Mouse (Mus musculus): ENCODE data around the gene Wfdc13.

Wfdc13 gene

GRCm38 (mm10) chr2:164684807-164685206 is at the start of gene Wfdc13:
Gene Wfdc13, plus strand, starts transcription at chr2:164685107.
- in situ Hi-C loops (cut with MseI, MboI) = no loop called here

- in situ Hi-C loops (cut with MseI, MboI) = no loop called here
These were observed 49.6 kb upstream of the Wfdc13 start for GRCm38 (mm10) chr2:164635266-164635665.

DNA sequence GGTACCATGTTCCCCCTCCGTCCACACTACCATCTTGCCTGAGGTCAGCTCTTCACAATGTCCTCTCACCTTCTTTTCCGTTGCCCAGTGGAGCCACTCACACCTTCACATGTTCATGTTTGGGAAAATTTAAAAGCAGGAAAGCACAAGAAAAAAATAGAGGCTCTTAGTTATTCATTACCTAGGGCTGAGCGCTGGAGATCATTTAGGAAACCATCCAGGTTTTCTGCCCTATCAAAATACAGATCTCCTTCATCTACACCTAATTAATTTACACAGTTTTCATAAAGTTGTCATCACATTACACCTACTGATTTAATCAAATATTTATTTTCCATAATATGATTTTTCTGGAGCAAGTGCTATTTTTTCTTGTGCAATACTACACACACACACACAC is 46.2 kb upstream of the Wfdc13 start, which contains the start of gene Wfdc16:
TSS of gene Wfdc16 (minus strand) at position 101 of the 400 bp plus-strand sequence.
- in situ Hi-C loops (cut with MseI, MboI) = no loop called here

- in situ Hi-C loops (cut with MseI, MboI) = no loop called here
These were observed 43.8 kb upstream of the Wfdc13 start for GRCm38 (mm10) chr2:164641129-164641528.

DNA sequence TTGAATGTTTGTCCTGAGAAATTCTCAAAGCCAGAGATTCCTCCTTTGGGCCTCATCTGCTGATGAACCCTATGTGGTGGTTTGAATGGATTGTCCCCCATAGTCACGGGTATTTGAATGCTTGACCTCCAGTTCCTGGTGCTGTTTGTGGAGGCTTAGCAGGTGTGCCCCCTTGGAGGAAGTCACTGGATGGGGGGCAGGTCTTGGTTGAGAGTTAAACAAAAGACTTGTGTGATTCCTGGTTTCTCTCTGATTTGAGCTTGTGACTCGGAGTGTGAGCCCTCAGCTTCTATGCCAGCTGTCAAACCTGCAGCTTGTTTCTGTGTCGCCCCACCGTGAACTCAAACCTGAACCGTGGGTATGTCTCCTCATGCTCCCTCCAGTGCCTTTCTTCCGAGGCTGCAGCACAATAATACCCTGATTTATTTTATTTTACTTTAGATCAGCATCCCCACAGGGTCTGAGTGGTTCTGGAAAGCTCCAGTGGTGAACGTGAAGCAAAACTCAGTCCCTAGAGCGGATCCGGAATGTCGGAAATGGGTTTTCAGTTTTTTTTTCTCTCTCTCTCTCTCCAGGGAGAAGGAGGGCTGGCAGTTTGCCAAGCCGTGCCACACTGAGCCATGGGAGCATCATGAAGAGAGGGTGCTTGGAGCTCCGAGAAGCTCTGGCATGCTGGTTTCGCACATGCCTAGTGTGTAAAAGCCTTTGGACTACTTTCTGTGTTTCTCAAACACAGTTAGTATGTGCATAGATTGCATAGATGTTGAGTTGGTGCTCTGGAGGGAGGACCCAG is 42.8 kb upstream of the Wfdc13 start:
- in situ Hi-C loops (cut with MseI, MboI) = no loop called here

DNA sequence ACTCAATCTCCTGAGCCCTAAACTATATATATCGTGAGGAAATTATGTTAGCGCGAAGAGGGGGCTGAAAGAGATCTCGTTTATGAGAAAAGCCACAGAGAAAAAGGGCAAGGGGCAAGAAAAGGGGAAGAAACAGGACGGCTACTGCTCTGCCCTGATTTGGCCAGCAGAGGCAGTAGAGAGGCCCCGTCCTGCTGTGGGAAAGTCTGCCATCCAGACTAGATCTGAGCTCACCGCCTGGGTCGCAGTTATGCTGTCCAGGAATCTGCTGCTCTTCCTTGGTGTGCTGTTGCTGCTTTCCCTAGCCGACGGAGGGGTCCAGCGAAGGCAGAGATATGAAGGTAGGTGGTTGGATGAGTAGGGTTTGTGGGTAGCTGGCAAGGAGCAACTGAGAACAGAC is 29.0 kb upstream of the Wfdc13 start, which contains the start of gene Wfdc10:
TSS of gene Wfdc10 (plus strand) at position 189 of the 400 bp plus-strand sequence.
- in situ Hi-C loops (cut with MseI, MboI) = no loop called here

DNA sequence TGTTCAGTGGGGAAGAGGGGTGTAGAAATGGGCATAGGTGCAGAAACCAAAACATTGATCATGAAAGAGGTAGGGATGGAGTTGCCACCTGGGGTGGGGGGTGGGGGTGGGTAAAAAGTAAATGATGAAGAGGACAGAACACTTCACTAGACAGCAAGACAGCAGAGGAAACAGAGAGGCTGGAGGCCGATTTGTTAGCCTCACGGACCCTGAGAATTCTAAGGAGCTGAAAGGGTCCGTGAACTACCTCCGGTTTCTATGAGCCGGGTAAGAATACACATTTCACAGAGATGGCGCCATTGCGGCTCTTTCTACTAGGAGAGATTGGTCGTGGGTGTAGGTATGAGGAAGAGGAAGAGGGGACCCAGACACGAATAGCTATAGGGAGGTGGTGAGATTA is 28.4 kb upstream of the Wfdc13 start, which contains the start of gene Wfdc9:
TSS of gene Wfdc9 (minus strand) at position 101 of the 400 bp plus-strand sequence.
- in situ Hi-C loops (cut with MseI, MboI) = no loop called here

DNA sequence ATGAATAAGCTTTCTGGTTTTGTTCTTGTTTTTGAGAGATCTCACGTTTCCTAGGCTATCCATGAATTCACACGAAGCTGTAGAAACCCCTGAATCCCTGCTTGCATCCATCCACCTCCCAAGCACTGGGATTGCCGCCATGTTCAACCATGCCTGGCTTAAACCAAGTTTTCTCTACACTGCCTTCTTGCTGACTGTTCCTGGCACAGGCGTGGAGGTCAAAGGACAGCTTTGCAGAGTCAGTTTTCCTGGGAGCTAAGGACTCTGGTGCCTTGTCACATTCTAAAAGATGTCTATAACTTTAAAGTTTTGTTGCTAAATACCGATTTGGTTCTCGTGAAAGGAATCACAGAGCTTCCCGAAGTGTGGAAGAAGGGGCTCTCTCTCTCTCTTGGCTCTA is 20.1 kb upstream of the Wfdc13 start:
- in situ Hi-C loops (cut with MseI, MboI) = no loop called here

- in situ Hi-C loops (cut with MseI, MboI) = loop anchor here in 1 of 2 experiments (10.0 kb wide), 1 partner anchor 55 kb away; no protein-coding TSS in a partner anchor
These were observed 14.6 kb upstream of the Wfdc13 start for GRCm38 (mm10) chr2:164670261-164670660.

DNA sequence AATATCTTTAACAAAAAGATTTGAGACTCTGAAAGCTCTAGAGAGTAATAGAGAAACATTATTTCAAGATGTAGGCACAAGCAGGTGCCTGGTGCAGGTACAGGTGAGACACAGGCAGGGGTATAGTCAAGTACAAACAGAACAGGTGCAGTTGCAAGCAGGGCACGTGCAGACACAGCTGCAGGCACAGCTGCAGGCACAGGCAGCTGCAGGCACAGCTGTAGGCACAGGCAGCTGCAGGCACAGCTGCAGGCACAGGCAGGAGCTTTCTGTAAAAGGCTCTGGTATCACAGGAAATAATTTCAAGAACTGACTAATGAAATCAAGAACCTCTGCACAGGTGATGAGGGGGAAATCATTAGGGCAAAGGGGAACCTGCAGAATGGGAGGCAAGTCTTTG is 14.0 kb upstream of the Wfdc13 start:
- in situ Hi-C loops (cut with MseI, MboI) = loop anchor here in 1 of 2 experiments (10.0 kb wide), 1 partner anchor 54 kb away; no protein-coding TSS in a partner anchor

DNA sequence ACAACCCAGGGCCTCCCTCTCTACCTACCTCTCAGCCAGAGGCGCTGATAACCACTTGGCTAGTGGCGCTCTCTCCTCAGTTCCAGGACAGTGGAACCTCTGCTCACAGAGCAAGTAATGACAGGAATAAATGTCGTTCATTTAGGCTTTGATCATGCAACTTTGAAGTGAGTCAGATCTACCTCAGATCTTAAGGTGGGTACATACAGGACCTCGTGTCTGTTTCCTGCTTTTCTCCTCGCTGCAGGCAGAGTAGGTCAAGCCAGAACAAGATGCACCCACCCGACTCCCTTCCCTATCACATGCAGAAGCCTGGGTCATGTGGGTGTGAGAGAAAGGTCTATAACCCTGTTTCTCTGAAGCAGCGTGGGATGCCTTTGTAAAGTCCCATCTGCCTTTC is 10.9 kb upstream of the Wfdc13 start, which contains the start of gene Wfdc11:
TSS of gene Wfdc11 (minus strand) at position 101 of the 400 bp plus-strand sequence.
- in situ Hi-C loops (cut with MseI, MboI) = loop anchor here in 1 of 2 experiments (10.0 kb wide), 1 partner anchor 51 kb away; no protein-coding TSS in a partner anchor

- in situ Hi-C loops (cut with MseI, MboI) = loop anchor here in 1 of 2 experiments (10.0 kb wide), 1 partner anchor 49 kb away; no protein-coding TSS in a partner anchor
These were observed 8.8 kb upstream of the Wfdc13 start for GRCm38 (mm10) chr2:164676103-164676502.

- in situ Hi-C loops (cut with MseI, MboI) = loop anchor here in 1 of 2 experiments (10.0 kb wide), 1 partner anchor 48 kb away; no protein-coding TSS in a partner anchor
These were observed 7.8 kb upstream of the Wfdc13 start for GRCm38 (mm10) chr2:164676916-164677685.

GRCm38 (mm10) chr2:164678848-164679625 is 5.9 kb upstream of the Wfdc13 start:
- in situ Hi-C loops (cut with MseI, MboI) = loop anchor here in 1 of 2 experiments (10.0 kb wide), 1 partner anchor 46 kb away; no protein-coding TSS in a partner anchor

DNA sequence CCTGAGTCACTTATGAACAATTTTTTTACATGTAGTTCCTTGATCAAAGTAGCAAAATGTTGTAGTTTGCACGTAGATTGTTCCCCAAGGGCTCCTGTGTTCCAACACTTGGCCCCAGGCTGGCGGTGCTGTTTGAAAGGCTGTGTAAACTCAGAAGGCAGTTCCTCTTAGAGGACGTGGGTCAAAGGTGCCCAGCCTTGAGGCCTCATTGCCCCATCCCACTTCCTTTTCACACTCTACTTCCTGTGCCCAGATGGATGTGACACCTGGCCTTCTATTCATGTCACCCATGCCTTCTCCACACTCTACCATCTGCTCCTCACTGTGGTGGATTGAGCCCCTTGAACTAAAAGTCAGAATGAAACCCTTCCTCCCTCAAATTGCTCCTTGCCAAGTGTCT is 5.0 kb upstream of the Wfdc13 start:
- in situ Hi-C loops (cut with MseI, MboI) = loop anchor here in 1 of 2 experiments (10.0 kb wide), 1 partner anchor 45 kb away; no protein-coding TSS in a partner anchor

DNA sequence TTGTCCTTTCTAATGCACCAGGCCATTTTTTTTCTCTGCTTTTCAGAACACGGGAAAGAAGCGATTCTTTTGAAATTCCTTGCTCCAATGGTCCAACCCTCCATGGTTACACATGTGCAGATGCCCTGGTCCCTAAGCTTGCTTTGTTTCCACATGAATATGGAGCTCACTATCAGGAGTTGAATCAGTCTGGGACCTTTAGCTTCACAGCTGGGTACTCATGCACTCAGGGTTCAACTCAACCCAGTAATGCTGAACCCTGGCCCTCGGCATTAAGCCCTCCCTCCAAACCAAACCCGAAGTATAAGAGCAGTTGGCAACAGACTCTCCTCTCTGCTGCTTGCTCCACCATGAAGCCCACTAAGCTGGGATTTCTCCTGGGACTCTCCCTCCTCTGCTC is 13.3 kb downstream of the Wfdc13 start, which contains the start of gene Spint4:
TSS of gene Spint4 (plus strand) at position 301 of the 400 bp plus-strand sequence.
- in situ Hi-C loops (cut with MseI, MboI) = no loop called here

DNA sequence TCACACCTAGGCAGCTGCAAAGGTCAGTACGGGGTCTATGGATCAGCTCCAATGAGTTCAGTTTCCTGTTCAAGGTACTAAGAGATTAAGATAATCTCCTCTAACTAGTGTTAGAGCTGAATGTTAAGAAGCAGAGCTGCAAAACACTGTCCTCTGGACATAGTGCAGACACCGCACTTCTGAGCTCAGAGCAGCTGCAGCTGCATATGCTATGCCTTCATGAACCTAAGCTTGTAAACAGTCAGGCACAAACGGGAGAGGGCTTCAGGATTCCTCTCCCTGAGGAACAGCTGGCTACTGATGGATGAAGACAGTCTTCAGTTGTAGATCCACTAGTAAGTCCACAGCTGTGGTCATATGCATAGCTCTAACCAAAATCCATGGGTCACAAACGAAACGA is 16.1 kb downstream of the Wfdc13 start:
- in situ Hi-C loops (cut with MseI, MboI) = no loop called here

GRCm38 (mm10) chr2:164701761-164702160 is 16.9 kb downstream of the Wfdc13 start:
- in situ Hi-C loops (cut with MseI, MboI) = no loop called here

DNA sequence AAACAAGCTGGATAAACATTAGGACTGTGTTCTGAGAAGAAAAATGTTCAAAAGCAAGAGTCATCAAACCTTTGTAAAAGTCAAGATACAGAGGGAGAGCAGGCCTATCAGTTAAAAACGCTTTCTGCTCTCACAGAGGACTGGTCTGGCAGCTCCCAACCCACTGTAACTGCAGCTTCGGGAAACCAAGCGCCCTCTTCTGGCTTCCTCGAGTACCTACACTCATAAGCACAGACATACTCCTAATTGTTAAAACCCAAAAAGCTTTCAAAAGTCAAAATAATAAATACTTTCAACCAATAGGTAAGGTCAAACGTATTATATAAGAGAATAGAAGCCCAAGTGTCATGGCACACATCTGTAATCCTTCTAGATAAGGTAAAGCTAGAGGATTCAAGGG is 19.3 kb downstream of the Wfdc13 start:
- in situ Hi-C loops (cut with MseI, MboI) = no loop called here

DNA sequence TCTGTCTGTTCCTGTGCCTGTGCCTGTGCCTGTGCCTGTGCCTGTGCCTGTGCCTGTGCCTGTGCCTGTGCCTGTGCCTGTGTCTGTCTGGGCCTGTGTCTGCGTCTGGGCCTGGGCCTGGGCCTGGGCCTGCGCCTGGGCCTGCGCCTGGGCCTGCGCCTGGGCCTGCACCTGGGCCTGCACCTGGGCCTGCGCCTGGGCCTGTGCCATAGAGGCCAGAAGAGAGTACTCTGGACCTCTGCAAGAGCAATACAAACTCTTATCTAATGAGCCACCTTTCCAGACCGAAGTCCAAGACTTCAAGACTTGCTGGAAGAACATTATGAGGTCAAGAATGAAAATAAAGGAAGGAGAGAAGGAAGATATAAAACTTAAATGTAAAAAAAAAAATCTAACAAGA is 20.4 kb downstream of the Wfdc13 start:
- in situ Hi-C loops (cut with MseI, MboI) = no loop called here

DNA sequence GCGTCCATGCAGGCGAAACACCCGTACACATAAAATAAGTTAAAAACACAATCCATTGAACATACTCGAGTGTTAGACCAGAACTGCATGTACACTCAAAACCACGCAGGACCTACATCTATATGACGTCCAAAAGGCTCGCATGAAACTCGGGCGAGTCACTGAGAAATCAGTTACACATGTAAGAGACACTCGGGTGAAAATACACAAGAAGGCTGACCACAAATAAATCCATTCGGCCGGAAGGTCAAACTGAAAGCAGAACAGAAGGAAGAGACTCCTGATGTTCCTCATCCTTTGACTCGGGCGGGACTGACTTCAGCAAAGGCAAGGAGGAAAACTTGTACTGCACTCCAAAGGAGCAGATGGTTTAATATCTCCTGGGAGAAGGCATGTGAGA is 21.1 kb downstream of the Wfdc13 start:
- in situ Hi-C loops (cut with MseI, MboI) = no loop called here
